Mouse (Mus musculus) megakaryocyte, embryonic 14.5 days (primary cell): ENCODE measurements around the gene Banp. TPM values are rescaled to one million over a fixed set of nuclear protein-coding genes. Genes with fewer than 3 reads are reported as not detected.

Experiments
- H3K27me3 ChIP-seq: replicated peaks from 2 replicates; pipeline ENCODE3; 2012; ENCODE audit warnings: inconsistent platforms
- H3K36me3 ChIP-seq: replicated peaks from 2 replicates; pipeline ENCODE3; 2012; ENCODE audit warnings: low read length, inconsistent platforms, mixed read lengths
- H3K4me1 ChIP-seq: 2 replicates; pipeline ENCODE4 v1.6.1; 2012; ENCODE audit warnings: inconsistent platforms
- H3K4me3 ChIP-seq: replicated peaks from 2 replicates; pipeline ENCODE3; 2012; ENCODE audit warnings: moderate library complexity, mild to moderate bottlenecking, inconsistent platforms
- H3K9me3 ChIP-seq: 2 replicates; pipeline ENCODE4 v1.6.1; 2012; ENCODE audit warnings: inconsistent platforms
- FLI1 ChIP-seq: IDR thresholded peaks from 2 replicates; pipeline ENCODE4 v1.6.1; 2012; ENCODE audit warnings: low read length, inconsistent platforms, mixed read lengths
- GATA1 ChIP-seq: IDR thresholded peaks from 3 replicates; pipeline ENCODE4 v1.6.1; 2012; ENCODE audit warnings: mixed read lengths, low read length, inconsistent platforms, borderline replicate concordance
- polyA plus RNA-seq: library from polyadenylated mRNA; stranded (reverse); fragments of >175 nt; gene quantifications from 2 replicates; pipeline ENCODE4 v1.2.3, GENCODE M21; 2012; ENCODE audit warnings: low replicate concordance; ENCODE audit not compliant: insufficient read depth

Banp gene
- polyA plus RNA-seq, 1 experiment, result 47.5 TPM

DNA sequence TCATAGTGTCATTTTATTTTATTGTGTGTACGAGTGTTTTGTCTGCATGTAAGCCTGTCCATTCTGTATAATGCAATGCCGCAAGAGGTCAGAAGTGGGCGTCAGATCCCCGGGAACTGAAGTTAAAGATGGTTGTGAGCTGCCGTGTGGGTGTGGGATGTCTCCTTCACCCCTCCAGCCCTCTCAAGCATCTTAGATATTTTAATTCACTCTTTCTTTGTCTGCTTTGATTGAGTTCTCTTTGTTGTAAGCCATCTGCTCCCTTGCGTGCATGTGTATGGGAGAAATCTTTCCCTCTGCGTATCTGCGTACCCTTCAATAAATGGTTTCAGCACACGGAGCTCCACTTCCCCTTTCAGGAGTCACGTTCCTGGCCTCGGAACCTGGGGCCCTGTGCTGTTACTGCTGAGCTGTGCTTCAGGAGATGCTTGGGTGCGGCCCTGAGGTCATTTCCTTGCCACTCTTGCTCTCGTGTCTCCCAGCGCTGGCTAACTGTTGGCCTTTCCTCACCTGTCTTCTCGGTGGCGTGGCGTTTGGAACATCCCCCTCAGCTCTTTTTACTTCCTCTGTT, 22.0 kb downstream of the Banp start:
- H3K27me3 ChIP-seq, result no peaks in the 10 kb centered on the region
- peaks cover 66% of the 10 kb centered on the region for H3K4me1 ChIP-seq
- H3K4me3 ChIP-seq, result no peak overlapping the region
- peaks cover 60% of the 10 kb centered on the region for H3K36me3 ChIP-seq
- no peak for TF ChIP-seq GATA1
- no peak for TF ChIP-seq FLI1
- H3K9me3 ChIP-seq, result no peaks in the 10 kb centered on the region

- peaks cover 59% of the 10 kb centered on the region for H3K4me1 ChIP-seq
- H3K9me3 ChIP-seq, result no peaks in the 10 kb centered on the region
- H3K4me3 ChIP-seq, result no peak overlapping the region
- no peak for TF ChIP-seq FLI1
- TF ChIP-seq GATA1, result no peak
- peaks cover 74% of the 10 kb centered on the region for H3K36me3 ChIP-seq
- no peaks in the 10 kb centered on the region for H3K27me3 ChIP-seq
These were observed 24.4 kb downstream of the Banp start for GRCm38 (mm10) chr8:121973906-121974305.

GRCm38 (mm10) chr8:121977819-121978590, 28.5 kb downstream of the Banp start:
- TF ChIP-seq GATA1 (no peak), FLI1 (no peak)
- peaks cover 92% of the 10 kb centered on the region for H3K36me3 ChIP-seq
- H3K4me3 ChIP-seq, result no peak overlapping the region
- H3K27me3 ChIP-seq, result no peaks in the 10 kb centered on the region
- no peaks in the 10 kb centered on the region for H3K9me3 ChIP-seq
- H3K4me1 ChIP-seq, result peaks cover 38% of the 10 kb centered on the region

- no peaks in the 10 kb centered on the region for H3K9me3 ChIP-seq
- peaks cover 44% of the 10 kb centered on the region for H3K4me1 ChIP-seq
- H3K36me3 ChIP-seq, result peaks cover 98% of the 10 kb centered on the region
- no peaks in the 10 kb centered on the region for H3K27me3 ChIP-seq
- TF ChIP-seq FLI1 (no peak), GATA1 (no peak)
- no peak overlapping the region for H3K4me3 ChIP-seq
These were observed 29.1 kb downstream of the Banp start for GRCm38 (mm10) chr8:121978670-121979069.

DNA sequence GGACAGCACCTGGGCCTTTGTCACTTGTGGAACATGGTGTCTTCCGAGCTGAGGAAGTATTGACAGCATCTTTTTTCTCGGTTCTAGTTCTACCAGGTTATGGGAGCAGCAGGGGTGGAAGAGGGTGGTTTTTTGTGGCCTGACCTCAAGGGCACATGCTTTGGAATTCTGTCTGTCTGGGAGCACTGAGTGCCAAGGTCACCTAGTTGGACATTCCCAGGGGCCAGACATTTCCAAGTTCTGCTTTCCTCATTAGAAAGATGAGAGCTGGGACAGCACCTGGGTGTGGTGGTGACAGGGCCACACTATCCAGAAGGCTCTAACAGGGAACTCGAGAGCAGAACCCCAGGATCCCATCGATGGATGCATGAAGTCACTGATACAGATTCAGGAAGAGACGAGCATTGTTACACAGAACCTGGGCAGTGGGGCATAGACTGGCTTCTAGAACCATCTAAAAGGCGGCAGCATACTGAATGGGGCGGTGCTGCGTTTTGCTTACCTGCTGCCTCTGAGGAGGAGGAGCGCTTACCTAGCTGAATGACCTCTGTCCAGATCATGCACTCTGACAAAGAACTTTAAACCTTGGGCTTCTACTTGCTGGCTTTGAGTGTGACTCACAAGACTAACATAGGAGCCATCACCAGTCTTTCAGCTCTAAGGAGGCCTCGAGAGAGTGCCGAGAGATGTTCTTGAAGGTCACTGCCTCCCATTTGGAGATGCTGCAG, 31.4 kb downstream of the Banp start:
- Histone ChIP-seq H3K4me3 (no peak overlapping the region), H3K9me3 (no peaks in the 10 kb centered on the region), H3K4me1 (peaks cover 53% of the 10 kb centered on the region), H3K27me3 (no peaks in the 10 kb centered on the region), H3K36me3 (peaks cover 97% of the 10 kb centered on the region)
- TF ChIP-seq FLI1 (no peak), GATA1 (no peak)

DNA sequence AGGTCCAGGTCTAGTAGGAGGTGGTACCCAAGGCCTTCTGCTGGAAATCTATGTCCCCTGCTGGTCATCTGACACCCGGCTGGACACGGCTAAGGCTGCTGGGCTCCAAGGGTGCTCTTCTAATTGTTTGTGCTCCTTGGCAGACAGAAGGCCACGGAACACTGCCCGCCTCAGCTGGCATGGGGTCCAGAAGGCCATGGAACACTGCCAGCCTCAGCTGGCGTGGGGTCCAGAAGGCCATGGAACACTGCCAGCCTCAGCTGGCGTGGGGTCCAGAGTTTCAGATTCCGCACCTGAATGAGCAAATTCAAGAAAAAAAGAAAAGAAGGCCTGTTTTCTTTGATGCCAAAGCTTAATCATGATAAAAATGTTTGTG, 32.0 kb downstream of the Banp start:
- no peak for TF ChIP-seq GATA1
- no peak for TF ChIP-seq FLI1
- H3K36me3 ChIP-seq, result peaks cover 96% of the 10 kb centered on the region

GRCm38 (mm10) chr8:121985673-121986072, 36.1 kb downstream of the Banp start:
- H3K27me3 ChIP-seq, result no peaks in the 10 kb centered on the region
- H3K9me3 ChIP-seq, result no peaks in the 10 kb centered on the region
- peaks cover 66% of the 10 kb centered on the region for H3K4me1 ChIP-seq
- no peak overlapping the region for H3K4me3 ChIP-seq
- H3K36me3 ChIP-seq, result peaks cover 97% of the 10 kb centered on the region
- TF ChIP-seq FLI1 (no peak), GATA1 (no peak)

More for the DNA sequence above, 32.0 kb downstream of the Banp start:
- Histone ChIP-seq H3K9me3 (no peaks in the 10 kb centered on the region), H3K4me3 (no peak overlapping the region), H3K4me1 (peaks cover 50% of the 10 kb centered on the region), H3K27me3 (no peaks in the 10 kb centered on the region)

GRCm38 (mm10) chr8:121987892-121988291, 38.3 kb downstream of the Banp start:
- TF ChIP-seq GATA1, result no peak
- TF ChIP-seq FLI1, result no peak
- H3K4me3 ChIP-seq, result no peak overlapping the region
- peaks cover 97% of the 10 kb centered on the region for H3K36me3 ChIP-seq
- peaks cover 86% of the 10 kb centered on the region for H3K4me1 ChIP-seq
- no peaks in the 10 kb centered on the region for H3K9me3 ChIP-seq
- H3K27me3 ChIP-seq, result no peaks in the 10 kb centered on the region

DNA sequence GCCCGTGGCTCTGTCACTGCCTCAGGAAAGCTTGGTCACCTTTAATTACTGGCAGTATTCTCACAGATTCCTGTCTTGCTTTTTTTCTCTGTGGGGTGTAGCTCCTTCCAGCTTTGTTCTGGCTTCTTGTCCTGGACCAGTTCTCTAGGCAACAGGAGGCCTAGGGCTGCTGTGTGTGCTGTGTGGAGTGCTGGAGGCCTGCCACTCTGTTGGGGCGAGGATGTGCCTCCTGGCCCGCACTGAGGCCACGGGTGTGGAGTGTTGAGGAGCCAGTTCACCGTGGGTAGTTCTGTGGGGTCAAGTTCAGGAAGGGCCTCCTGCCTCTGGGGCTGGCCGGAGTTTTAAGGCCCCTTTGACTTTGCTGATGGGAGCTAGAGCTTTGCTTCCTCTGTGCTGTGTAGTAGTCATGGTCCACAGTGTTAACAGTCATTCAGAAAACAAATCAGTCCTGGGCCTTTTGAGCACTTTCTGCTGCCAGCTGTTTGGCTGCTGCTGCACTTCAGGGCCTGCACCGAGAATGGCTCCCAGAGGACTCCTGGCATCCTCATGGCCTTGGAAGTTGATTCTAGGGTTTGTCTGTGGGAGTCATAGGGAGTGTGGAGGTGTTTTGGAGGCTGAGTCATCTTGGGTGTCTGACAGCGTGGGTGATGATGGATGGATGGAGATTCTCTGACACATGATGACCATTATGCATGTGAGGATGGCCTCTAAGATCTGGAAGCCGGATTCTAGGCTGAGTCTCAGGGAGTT, 41.1 kb downstream of the Banp start:
- H3K4me1 ChIP-seq, result peaks cover 86% of the 10 kb centered on the region
- H3K27me3 ChIP-seq, result no peaks in the 10 kb centered on the region
- no peaks in the 10 kb centered on the region for H3K9me3 ChIP-seq
- TF ChIP-seq GATA1 (no peak), FLI1 (no peak)
- no peak overlapping the region for H3K4me3 ChIP-seq
- peaks cover 96% of the 10 kb centered on the region for H3K36me3 ChIP-seq
